Mouse (Mus musculus) heart, postnatal 0 days (tissue): ENCODE results near the gene Map3k5. TPM values are rescaled to one million over a fixed set of nuclear protein-coding genes. Genes with fewer than 3 reads are reported as not detected.

ENCODE experiments used
- ATAC-seq: fragments of 200-750 bp; cut with Nextera tagmentation; 2 replicates; pipeline ENCODE4 v1.8.0; 2017; ENCODE audit warnings: low read depth, moderate number of reproducible peaks, moderate library complexity; ENCODE audit not compliant: insufficient read depth
- DNase-seq: peaks from one replicate; pipeline ENCODE4 v3.0.0-alpha.2; 2016; ENCODE audit warnings: low spot score
- H3K27ac ChIP-seq: fragments of 300-500 bp; sonication (generic); 2 replicates; pipeline ENCODE4 v1.5.1; 2014; ENCODE audit warnings: low read depth, mild to moderate bottlenecking
- H3K27me3 ChIP-seq: fragments of 300-500 bp; sonication (generic); 2 replicates; pipeline ENCODE4 v1.6.1; 2014; ENCODE audit warnings: low read length, mixed read lengths; ENCODE audit not compliant: control insufficient read depth, insufficient read depth
- H3K36me3 ChIP-seq: fragments of 300-500 bp; sonication (generic); replicated peaks from 2 replicates; pipeline ENCODE4 v1.6.1; 2014; ENCODE audit warnings: low read length, mixed read lengths; ENCODE audit not compliant: control insufficient read depth, insufficient read depth
- H3K4me1 ChIP-seq: fragments of 300-500 bp; sonication (generic); 2 replicates; pipeline ENCODE4 v1.6.1; 2014; ENCODE audit warnings: antibody characterized with exemption; ENCODE audit not compliant: control insufficient read depth, insufficient read depth
- H3K4me2 ChIP-seq: fragments of 300-500 bp; sonication (generic); 2 replicates; pipeline ENCODE4 v1.6.1; 2014; ENCODE audit warnings: low read depth, mild to moderate bottlenecking, low read length, moderate library complexity
- H3K4me3 ChIP-seq: fragments of 300-500 bp; sonication (generic); 2 replicates; pipeline ENCODE4 v1.5.1; 2014; ENCODE audit warnings: low read depth, low read length
- H3K9ac ChIP-seq: fragments of 300-500 bp; sonication (generic); replicated peaks from 2 replicates; pipeline ENCODE4 v1.6.1; 2014; ENCODE audit warnings: low read depth, low read length, mixed read lengths
- H3K9me3 ChIP-seq: fragments of 300-500 bp; sonication (generic); replicated peaks from 2 replicates; pipeline ENCODE4 v1.6.1; 2016; ENCODE audit warnings: low read length; ENCODE audit not compliant: control insufficient read depth
- CTCF ChIP-seq: IDR thresholded peaks from 2 replicates; pipeline ENCODE4 v1.5.1; 2016; ENCODE audit warnings: antibody characterized with exemption, control low read depth, low read depth
- EP300 ChIP-seq: IDR thresholded peaks from 2 replicates; pipeline ENCODE4 v1.6.1; 2016; ENCODE audit warnings: antibody characterized with exemption, low read depth
- WGBS: fragments of 180-500 bp; shearing (Covaris S2); extraction: QIAGEN DNeasy Blood & Tissue Kit; methylation state at CpG from one replicate; pipeline ENCODE4 v1.1.7; 2014; 5-methylcytosine and 5-hydroxymethylcytosine counted together
- polyA plus RNA-seq: library from polyadenylated mRNA; unstranded; fragments of >200 nt; fragmentation: Nextera tagmentation; extraction: Ambion mirVana; gene quantifications from 2 replicates; pipeline ENCODE4 v1.2.1, GENCODE M21; 2015
- total RNA-seq: library from RNA; depleted of rRNA; stranded (reverse); fragments of >200 nt; gene quantifications from 2 replicates; pipeline ENCODE4 v1.2.3, GENCODE M21; 2014; ENCODE audit warnings: low replicate concordance

The Map3k5 gene
- total and polyA plus RNA-seq, 2 experiments from 2014 or later = 2.5 to 10.8 TPM

- H3K27me3 ChIP-seq = no peaks in the 10 kb centered on the region
- peaks cover 5% of the 10 kb centered on the region; the same call in 1 of the 2 replicates for H3K36me3 ChIP-seq
- ATAC-seq (no peak), DNase-seq (no peak)
- no peak overlapping the region for H3K27ac ChIP-seq
- WGBS = 61% methylated on average over 10 of the region's 10 CpGs
- no peak overlapping the region for H3K4me2 ChIP-seq
- H3K9ac ChIP-seq = no peak overlapping the region
- H3K4me3 ChIP-seq = no peak overlapping the region
- H3K9me3 ChIP-seq = peaks cover 2% of the 10 kb centered on the region; the same call in 1 of the 2 replicates
- peaks cover 4% of the 10 kb centered on the region for H3K4me1 ChIP-seq
- no peak for TF ChIP-seq CTCF
- TF ChIP-seq EP300 = no peak
These were observed 88.5 kb downstream of the Map3k5 start for GRCm38 (mm10) chr10:20022608-20023340.

- no peaks in the 10 kb centered on the region for H3K9me3 ChIP-seq
- no peak overlapping the region for H3K9ac ChIP-seq
- no peak for ATAC-seq
- 77% methylated on average over 10 of the region's 10 CpGs for WGBS
- H3K4me1 ChIP-seq = peaks cover 4% of the 10 kb centered on the region
- DNase-seq = no peak
- H3K27me3 ChIP-seq = no peaks in the 10 kb centered on the region
- H3K4me2 ChIP-seq = no peak overlapping the region
- no peak overlapping the region for H3K27ac ChIP-seq
- H3K4me3 ChIP-seq = no peak overlapping the region
- TF ChIP-seq EP300 (no peak), CTCF (no peak)
- peaks cover 10% of the 10 kb centered on the region; the same call in 1 of the 2 replicates for H3K36me3 ChIP-seq
These were observed 89.3 kb downstream of the Map3k5 start for GRCm38 (mm10) chr10:20023524-20023923.

GRCm38 (mm10) chr10:20024891-20025290 lies 90.6 kb downstream of the Map3k5 start:
- no peaks in the 10 kb centered on the region for H3K9me3 ChIP-seq
- peaks cover 16% of the 10 kb centered on the region; the same call in 1 of the 2 replicates for H3K36me3 ChIP-seq
- ATAC-seq (no peak), DNase-seq (no peak)
- no peaks in the 10 kb centered on the region for H3K27me3 ChIP-seq
- no peak overlapping the region for H3K4me2 ChIP-seq
- H3K4me1 ChIP-seq = peaks cover 4% of the 10 kb centered on the region
- WGBS = 92% methylated on average over 10 of the region's 10 CpGs
- no peak overlapping the region for H3K9ac ChIP-seq
- no peak overlapping the region for H3K4me3 ChIP-seq
- TF ChIP-seq CTCF (no peak), EP300 (no peak)
- no peak overlapping the region for H3K27ac ChIP-seq

- DNase-seq (no peak), ATAC-seq (no peak)
- Histone ChIP-seq H3K9ac (no peak overlapping the region), H3K4me1 (peaks cover 4% of the 10 kb centered on the region), H3K4me3 (no peak overlapping the region), H3K27ac (no peak overlapping the region), H3K4me2 (no peak overlapping the region), H3K36me3 (peaks cover 16% of the 10 kb centered on the region; the same call in 1 of the 2 replicates), H3K27me3 (no peaks in the 10 kb centered on the region), H3K9me3 (no peaks in the 10 kb centered on the region)
- WGBS = 72% methylated on average over 12 of the region's 12 CpGs
- TF ChIP-seq EP300 (no peak), CTCF (no peak)
These were observed 91.7 kb downstream of the Map3k5 start for GRCm38 (mm10) chr10:20025781-20026520.

- Histone ChIP-seq H3K4me1 (no peaks in the 10 kb centered on the region), H3K9ac (no peak overlapping the region), H3K4me2 (no peak overlapping the region), H3K9me3 (no peaks in the 10 kb centered on the region), H3K4me3 (no peak overlapping the region), H3K27ac (no peak overlapping the region), H3K36me3 (0 out of 2 replicates have a peak, but pooled peaks cover 16% of the 10 kb centered on the region), H3K27me3 (no peaks in the 10 kb centered on the region)
- ATAC-seq = no peak
- WGBS = 92% methylated on average over 1 of the region's 1 CpGs
- no peak for DNase-seq
- no peak for TF ChIP-seq EP300
These were observed 96.4 kb downstream of the Map3k5 start for GRCm38 (mm10) chr10:20030703-20031102.
